Mouse (Mus musculus) hindbrain, embryonic 16.5 days (tissue): Measurements from ENCODE around the gene Rasl2-9. TPM values are rescaled to one million over a fixed set of nuclear protein-coding genes. Genes with fewer than 3 reads are reported as not detected.
A peak's percentile ranks its signal among the peaks of the same experiment; 100 is the strongest.
"Not testable (repeated sequence)": the region's sequence is repeated elsewhere in the genome, so short reads cannot be mapped to it uniquely, and the experiment has no call there.

Source experiments
- ATAC-seq: fragments of 200-750 bp; cut with Nextera tagmentation; 2 replicates; pipeline ENCODE4 v1.8.0; 2017; ENCODE audit warnings: moderate TSS enrichment, moderate library complexity
- H3K27ac ChIP-seq: fragments of 300-500 bp; sonication (generic); 2 replicates; pipeline ENCODE4 v1.5.1; 2014; ENCODE audit warnings: low read depth, mild to moderate bottlenecking, control low read depth, low read length, moderate library complexity
- H3K27me3 ChIP-seq: fragments of 300-500 bp; sonication (generic); replicated peaks from 2 replicates; pipeline ENCODE4 v1.6.1; 2014; ENCODE audit warnings: low read length; ENCODE audit not compliant: control insufficient read depth, insufficient read depth
- H3K36me3 ChIP-seq: fragments of 300-500 bp; sonication (generic); 2 replicates; pipeline ENCODE4 v1.6.1; 2014; ENCODE audit warnings: mild to moderate bottlenecking, low read length, moderate library complexity, mixed read lengths; ENCODE audit not compliant: control insufficient read depth, insufficient read depth
- H3K4me1 ChIP-seq: fragments of 300-500 bp; sonication (generic); 2 replicates; pipeline ENCODE4 v1.6.1; 2014; ENCODE audit warnings: low read depth, low read length; ENCODE audit not compliant: control insufficient read depth, insufficient read depth
- H3K4me2 ChIP-seq: fragments of 300-500 bp; sonication (generic); 2 replicates; pipeline ENCODE4 v1.6.1; 2014; ENCODE audit warnings: mild to moderate bottlenecking, low read length, control low read depth, moderate library complexity
- H3K4me3 ChIP-seq: fragments of 300-500 bp; sonication (generic); 2 replicates; pipeline ENCODE4 v1.5.1; 2014; ENCODE audit warnings: mild to moderate bottlenecking, low read length, control low read depth, moderate library complexity
- H3K9ac ChIP-seq: fragments of 300-500 bp; sonication (generic); 2 replicates; pipeline ENCODE4 v1.6.1; 2014; ENCODE audit warnings: low read depth, mild to moderate bottlenecking, control low read depth, low read length, moderate library complexity
- H3K9me3 ChIP-seq: fragments of 300-500 bp; sonication (generic); 2 replicates; pipeline ENCODE4 v1.6.1; 2014; ENCODE audit warnings: mild to moderate bottlenecking, low read length, moderate library complexity; ENCODE audit not compliant: control insufficient read depth
- WGBS: fragments of 180-500 bp; shearing (Covaris S2); extraction: QIAGEN DNeasy Blood & Tissue Kit; methylation state at CpG from one replicate; pipeline ENCODE4 v1.1.7; 2014; 5-methylcytosine and 5-hydroxymethylcytosine counted together
- polyA plus RNA-seq: library from polyadenylated mRNA; unstranded; fragments of >200 nt; fragmentation: Nextera tagmentation; extraction: Ambion mirVana; gene quantifications from 2 replicates; pipeline ENCODE4 v1.2.1, GENCODE M21; 2015

The Rasl2-9 gene
- 0.67 and 0.95 TPM in 2 replicates for polyA plus RNA-seq

- Histone ChIP-seq H3K4me2 (peak within 1 kb of the TSS; percentile 74), H3K4me1 (no peaks in the 10 kb centered on the region), H3K9ac (peak within 1 kb of the TSS; percentile 67), H3K36me3 (no peaks in the 10 kb centered on the region), H3K27ac (no peak within 1 kb of the TSS), H3K9me3 (no peaks in the 10 kb centered on the region), H3K27me3 (no peaks in the 10 kb centered on the region), H3K4me3 (peak within 1 kb of the TSS; percentile 49)
- ATAC-seq = peak; percentile 96
- 17% methylated on average over 40 of the region's 42 CpGs for WGBS
These were observed at the start of gene Rasl2-9 for GRCm38 (mm10) chr7:5125549-5126406. Gene Rasl2-9, minus strand, starts transcription at chr7:5125950.

- not testable (repeated sequence) for H3K27me3 ChIP-seq, H3K4me3 ChIP-seq, H3K4me2 ChIP-seq, H3K9me3 ChIP-seq, H3K27ac ChIP-seq, ATAC-seq, H3K4me1 ChIP-seq, H3K36me3 ChIP-seq, H3K9ac ChIP-seq
These were observed 23.8 kb upstream of the Rasl2-9 start, which contains the start of gene Vmn1r55 for GRCm38 (mm10) chr7:5149570-5149969. Gene Vmn1r55, minus strand, starts transcription at chr7:5149670.

GRCm38 (mm10) chr7:5125078-5125477 lies 672 bp downstream of the Rasl2-9 start:
- Histone ChIP-seq H3K27ac (no peak overlapping the region), H3K4me2 (no peak overlapping the region), H3K27me3 (no peaks in the 10 kb centered on the region), H3K9me3 (no peaks in the 10 kb centered on the region), H3K4me1 (no peaks in the 10 kb centered on the region), H3K36me3 (no peaks in the 10 kb centered on the region), H3K9ac (no peak overlapping the region), H3K4me3 (no peak overlapping the region)
- WGBS = 94% methylated on average over 8 of the region's 8 CpGs
- no peak for ATAC-seq

GRCm38 (mm10) chr7:5116850-5117249 lies 8.9 kb downstream of the Rasl2-9 start, which contains the start of gene Rfpl4:
Gene Rfpl4, minus strand, starts transcription at chr7:5116950.
- WGBS = 88% methylated on average over 3 of the region's 3 CpGs

GRCm38 (mm10) chr7:5112701-5113100 lies 13.0 kb downstream of the Rasl2-9 start:
- WGBS = 44% methylated on average over 3 of the region's 3 CpGs
- H3K27me3 ChIP-seq = no peaks in the 10 kb centered on the region

More at GRCm38 (mm10) chr7:5116850-5117249, 8.9 kb downstream of the Rasl2-9 start, which contains the start of gene Rfpl4:
- H3K4me3 ChIP-seq = no peak within 1 kb of the TSS
- H3K27ac ChIP-seq = no peak within 1 kb of the TSS
- no peak within 1 kb of the TSS for H3K4me2 ChIP-seq
- no peaks in the 10 kb centered on the region for H3K4me1 ChIP-seq
- no peaks in the 10 kb centered on the region for H3K36me3 ChIP-seq
- ATAC-seq = no peak
- no peaks in the 10 kb centered on the region for H3K9me3 ChIP-seq
- H3K9ac ChIP-seq = no peak within 1 kb of the TSS
- no peaks in the 10 kb centered on the region for H3K27me3 ChIP-seq

GRCm38 (mm10) chr7:5109301-5109700 lies 16.4 kb downstream of the Rasl2-9 start:
- Histone ChIP-seq H3K27ac (no peak overlapping the region), H3K9me3 (no peaks in the 10 kb centered on the region), H3K4me2 (no peak overlapping the region), H3K4me1 (no peaks in the 10 kb centered on the region), H3K9ac (no peak overlapping the region), H3K4me3 (no peak overlapping the region), H3K27me3 (no peaks in the 10 kb centered on the region), H3K36me3 (no peaks in the 10 kb centered on the region)
- no peak for ATAC-seq
- WGBS = 83% methylated on average over 8 of the region's 8 CpGs

More at GRCm38 (mm10) chr7:5112701-5113100, 13.0 kb downstream of the Rasl2-9 start:
- ATAC-seq = no peak
- no peak overlapping the region for H3K9ac ChIP-seq
- H3K27ac ChIP-seq = no peak overlapping the region
- no peak overlapping the region for H3K4me3 ChIP-seq
- no peaks in the 10 kb centered on the region for H3K36me3 ChIP-seq
- H3K4me2 ChIP-seq = no peak overlapping the region
- H3K4me1 ChIP-seq = no peaks in the 10 kb centered on the region
- H3K9me3 ChIP-seq = no peaks in the 10 kb centered on the region

GRCm38 (mm10) chr7:5108272-5108671 lies 17.5 kb downstream of the Rasl2-9 start:
- no peaks in the 10 kb centered on the region for H3K9me3 ChIP-seq
- ATAC-seq = no peak
- 84% methylated on average over 4 of the region's 4 CpGs for WGBS

GRCm38 (mm10) chr7:5102564-5102963 lies 23.2 kb downstream of the Rasl2-9 start:
- no peaks in the 10 kb centered on the region for H3K9me3 ChIP-seq
- ATAC-seq = no peak
- H3K4me2 ChIP-seq = no peak overlapping the region
- H3K9ac ChIP-seq = no peak overlapping the region
- no peaks in the 10 kb centered on the region for H3K4me1 ChIP-seq
- no peaks in the 10 kb centered on the region for H3K27me3 ChIP-seq
- H3K4me3 ChIP-seq = no peak overlapping the region
- no peak overlapping the region for H3K27ac ChIP-seq
- 90% methylated on average over 2 of the region's 2 CpGs for WGBS
- H3K36me3 ChIP-seq = peaks cover 6% of the 10 kb centered on the region; the same call in 1 of the 2 replicates

More at GRCm38 (mm10) chr7:5108272-5108671, 17.5 kb downstream of the Rasl2-9 start:
- no peaks in the 10 kb centered on the region for H3K36me3 ChIP-seq
- H3K4me3 ChIP-seq = no peak overlapping the region
- H3K4me2 ChIP-seq = no peak overlapping the region
- no peak overlapping the region for H3K9ac ChIP-seq
- H3K27me3 ChIP-seq = no peaks in the 10 kb centered on the region
- H3K27ac ChIP-seq = no peak overlapping the region
- H3K4me1 ChIP-seq = no peaks in the 10 kb centered on the region

- no peak; the same call in 1 of the 2 replicates for ATAC-seq
- Histone ChIP-seq H3K9ac (no peak overlapping the region), H3K27me3 (no peaks in the 10 kb centered on the region), H3K4me1 (no peaks in the 10 kb centered on the region), H3K4me2 (no peak overlapping the region), H3K4me3 (no peak overlapping the region), H3K9me3 (no peaks in the 10 kb centered on the region), H3K36me3 (peaks cover 15% of the 10 kb centered on the region), H3K27ac (no peak overlapping the region)
- 91% methylated on average over 10 of the region's 10 CpGs for WGBS
These were observed 24.6 kb downstream of the Rasl2-9 start for GRCm38 (mm10) chr7:5101066-5101663.
